Mouse (Mus musculus) heart, embryonic 16.5 days (tissue): ENCODE measurements at regions not wholly inside any gene's neighbourhood (a gene's known extent, or its start where the extent isn't known, plus 50 kb on each side); places are given as distances from the start of the nearest gene placed in this dataset.

ENCODE experiments used
- ATAC-seq: fragments of 200-750 bp; cut with Nextera tagmentation; replicated peaks from 2 replicates; pipeline ENCODE4 v1.8.0; 2017; ENCODE audit warnings: moderate number of reproducible peaks; ENCODE audit not compliant: insufficient read depth, low FRiP score; ENCODE audit errors: extremely low read depth
- H3K27ac ChIP-seq: fragments of 300-500 bp; sonication (generic); 2 replicates; pipeline ENCODE4 v1.5.1; 2014; ENCODE audit warnings: mild to moderate bottlenecking, low read length, control low read depth, moderate library complexity
- H3K27me3 ChIP-seq: fragments of 300-500 bp; sonication (generic); 2 replicates; pipeline ENCODE4 v1.6.1; 2014; ENCODE audit warnings: low read length, mixed read lengths; ENCODE audit not compliant: control insufficient read depth, insufficient read depth
- H3K36me3 ChIP-seq: fragments of 300-500 bp; sonication (generic); 2 replicates; pipeline ENCODE4 v1.6.1; 2014; ENCODE audit not compliant: control insufficient read depth, insufficient read depth
- H3K4me1 ChIP-seq: fragments of 300-500 bp; sonication (generic); 2 replicates; pipeline ENCODE4 v1.6.1; 2014; ENCODE audit warnings: low read length, mixed read lengths; ENCODE audit not compliant: control insufficient read depth, insufficient read depth
- H3K4me2 ChIP-seq: fragments of 300-500 bp; sonication (generic); 2 replicates; pipeline ENCODE4 v1.6.1; 2014; ENCODE audit warnings: low read depth, mild to moderate bottlenecking, control low read depth, low read length
- H3K4me3 ChIP-seq: fragments of 300-500 bp; sonication (generic); 2 replicates; pipeline ENCODE4 v1.5.1; 2014; ENCODE audit warnings: mild to moderate bottlenecking, control low read depth, low read length
- H3K9ac ChIP-seq: fragments of 300-500 bp; sonication (generic); 2 replicates; pipeline ENCODE4 v1.6.1; 2014; ENCODE audit warnings: low read length, control low read depth
- H3K9me3 ChIP-seq: fragments of 300-500 bp; sonication (generic); replicated peaks from 2 replicates; pipeline ENCODE4 v1.6.1; 2016; ENCODE audit warnings: low read length; ENCODE audit not compliant: control insufficient read depth
- WGBS: fragments of 180-500 bp; shearing (Covaris S2); extraction: QIAGEN DNeasy Blood & Tissue Kit; methylation state at CpG from one replicate; pipeline ENCODE4 v1.1.7; 2014; 5-methylcytosine and 5-hydroxymethylcytosine counted together

- WGBS: 85% methylated on average over 1 of the region's 1 CpGs
- no peak overlapping the region for H3K9ac ChIP-seq
- no peaks in the 10 kb centered on the region for H3K27me3 ChIP-seq
- no peaks in the 10 kb centered on the region for H3K36me3 ChIP-seq
- H3K9me3 ChIP-seq: no peaks in the 10 kb centered on the region
- no peak overlapping the region for H3K27ac ChIP-seq
- H3K4me1 ChIP-seq: no peaks in the 10 kb centered on the region
- H3K4me3 ChIP-seq: no peak overlapping the region
- ATAC-seq: no peak
- H3K4me2 ChIP-seq: no peak overlapping the region
Measured at GRCm38 (mm10) chr2:19068161-19068560, 70.0 kb downstream of the 4930426L09Rik start.

GRCm38 (mm10) chr2:19083816-19084215 is 85.7 kb downstream of the 4930426L09Rik start:
- no peak overlapping the region for H3K4me2 ChIP-seq
- ATAC-seq: no peak
- 76% methylated on average over 3 of the region's 3 CpGs for WGBS

GRCm38 (mm10) chr2:19085105-19085504 is 87.0 kb downstream of the 4930426L09Rik start:
- 63% methylated on average over 4 of the region's 4 CpGs for WGBS
- H3K4me1 ChIP-seq: no peaks in the 10 kb centered on the region
- no peak overlapping the region for H3K4me2 ChIP-seq
- H3K9me3 ChIP-seq: no peaks in the 10 kb centered on the region
- H3K27ac ChIP-seq: no peak overlapping the region
- H3K36me3 ChIP-seq: no peaks in the 10 kb centered on the region
- no peaks in the 10 kb centered on the region for H3K27me3 ChIP-seq
- ATAC-seq: no peak
- no peak overlapping the region for H3K4me3 ChIP-seq
- H3K9ac ChIP-seq: no peak overlapping the region

More at GRCm38 (mm10) chr2:19083816-19084215, 85.7 kb downstream of the 4930426L09Rik start:
- no peak overlapping the region for H3K9ac ChIP-seq
- no peak overlapping the region for H3K4me3 ChIP-seq
- no peaks in the 10 kb centered on the region for H3K4me1 ChIP-seq
- no peaks in the 10 kb centered on the region for H3K27me3 ChIP-seq
- H3K36me3 ChIP-seq: no peaks in the 10 kb centered on the region
- H3K27ac ChIP-seq: no peak overlapping the region
- H3K9me3 ChIP-seq: no peaks in the 10 kb centered on the region

- Histone ChIP-seq H3K27me3 (no peaks in the 10 kb centered on the region), H3K9ac (no peak overlapping the region), H3K27ac (no peak overlapping the region), H3K9me3 (no peaks in the 10 kb centered on the region), H3K36me3 (no peaks in the 10 kb centered on the region), H3K4me1 (no peaks in the 10 kb centered on the region), H3K4me3 (no peak overlapping the region), H3K4me2 (no peak overlapping the region)
- 59% methylated on average over 2 of the region's 2 CpGs for WGBS
- ATAC-seq: no peak
Measured at GRCm38 (mm10) chr2:19086167-19086566, 88.0 kb downstream of the 4930426L09Rik start.

GRCm38 (mm10) chr2:19086621-19087020 is 88.5 kb downstream of the 4930426L09Rik start:
- Histone ChIP-seq H3K36me3 (no peaks in the 10 kb centered on the region), H3K9me3 (no peaks in the 10 kb centered on the region), H3K4me1 (no peaks in the 10 kb centered on the region), H3K27me3 (no peaks in the 10 kb centered on the region), H3K4me3 (no peak overlapping the region), H3K4me2 (no peak overlapping the region), H3K27ac (no peak overlapping the region), H3K9ac (no peak overlapping the region)
- 83% methylated on average over 6 of the region's 6 CpGs for WGBS
- no peak for ATAC-seq

GRCm38 (mm10) chr2:19099384-19099783 is 99.7 kb upstream of the Armc3 start:
- H3K4me2 ChIP-seq: no peak overlapping the region
- ATAC-seq: no peak

GRCm38 (mm10) chr2:19108753-19109152 is 90.3 kb upstream of the Armc3 start:
- Histone ChIP-seq H3K4me1 (no peaks in the 10 kb centered on the region), H3K4me2 (no peak overlapping the region), H3K36me3 (no peaks in the 10 kb centered on the region), H3K27ac (no peak overlapping the region), H3K27me3 (no peaks in the 10 kb centered on the region), H3K9ac (no peak overlapping the region), H3K4me3 (no peak overlapping the region), H3K9me3 (no peaks in the 10 kb centered on the region)
- ATAC-seq: no peak

More at GRCm38 (mm10) chr2:19099384-19099783, 99.7 kb upstream of the Armc3 start:
- Histone ChIP-seq H3K4me1 (peaks cover 5% of the 10 kb centered on the region; the same call in 1 of the 2 replicates), H3K9ac (no peak overlapping the region), H3K36me3 (no peaks in the 10 kb centered on the region), H3K4me3 (no peak overlapping the region), H3K9me3 (no peaks in the 10 kb centered on the region), H3K27me3 (no peaks in the 10 kb centered on the region), H3K27ac (no peak overlapping the region)
- WGBS: 80% methylated on average over 2 of the region's 2 CpGs

GRCm38 (mm10) chr2:19119871-19120270 is 79.2 kb upstream of the Armc3 start:
- Histone ChIP-seq H3K4me2 (no peak overlapping the region), H3K27ac (no peak overlapping the region), H3K9ac (no peak overlapping the region), H3K4me1 (no peaks in the 10 kb centered on the region), H3K4me3 (no peak overlapping the region), H3K36me3 (no peaks in the 10 kb centered on the region), H3K27me3 (no peaks in the 10 kb centered on the region), H3K9me3 (no peaks in the 10 kb centered on the region)
- ATAC-seq: no peak
- WGBS: 86% methylated on average over 1 of the region's 1 CpGs

GRCm38 (mm10) chr2:19132864-19133263 is 66.2 kb upstream of the Armc3 start:
- H3K36me3 ChIP-seq: no peaks in the 10 kb centered on the region
- H3K9ac ChIP-seq: no peak overlapping the region
- WGBS: 76% methylated on average over 6 of the region's 6 CpGs

GRCm38 (mm10) chr2:19142586-19142985 is 56.5 kb upstream of the Armc3 start:
- no peaks in the 10 kb centered on the region for H3K27me3 ChIP-seq
- no peak overlapping the region for H3K9ac ChIP-seq
- peak overlapping the region; percentile 19; the same call in 1 of the 2 replicates for H3K27ac ChIP-seq
- H3K36me3 ChIP-seq: no peaks in the 10 kb centered on the region
- H3K9me3 ChIP-seq: no peaks in the 10 kb centered on the region
- no peak for ATAC-seq
- 30% methylated on average over 2 of the region's 2 CpGs for WGBS
- peaks cover 23% of the 10 kb centered on the region for H3K4me1 ChIP-seq
- H3K4me2 ChIP-seq: no peak overlapping the region
- H3K4me3 ChIP-seq: no peak overlapping the region

More at GRCm38 (mm10) chr2:19132864-19133263, 66.2 kb upstream of the Armc3 start:
- Histone ChIP-seq H3K27ac (no peak overlapping the region), H3K27me3 (no peaks in the 10 kb centered on the region), H3K4me2 (no peak overlapping the region), H3K4me1 (no peaks in the 10 kb centered on the region), H3K9me3 (no peaks in the 10 kb centered on the region), H3K4me3 (no peak overlapping the region)
- no peak for ATAC-seq
